8 mouse cellular contexts compared by ENCODE assay signal in the genomic region with DNA sequence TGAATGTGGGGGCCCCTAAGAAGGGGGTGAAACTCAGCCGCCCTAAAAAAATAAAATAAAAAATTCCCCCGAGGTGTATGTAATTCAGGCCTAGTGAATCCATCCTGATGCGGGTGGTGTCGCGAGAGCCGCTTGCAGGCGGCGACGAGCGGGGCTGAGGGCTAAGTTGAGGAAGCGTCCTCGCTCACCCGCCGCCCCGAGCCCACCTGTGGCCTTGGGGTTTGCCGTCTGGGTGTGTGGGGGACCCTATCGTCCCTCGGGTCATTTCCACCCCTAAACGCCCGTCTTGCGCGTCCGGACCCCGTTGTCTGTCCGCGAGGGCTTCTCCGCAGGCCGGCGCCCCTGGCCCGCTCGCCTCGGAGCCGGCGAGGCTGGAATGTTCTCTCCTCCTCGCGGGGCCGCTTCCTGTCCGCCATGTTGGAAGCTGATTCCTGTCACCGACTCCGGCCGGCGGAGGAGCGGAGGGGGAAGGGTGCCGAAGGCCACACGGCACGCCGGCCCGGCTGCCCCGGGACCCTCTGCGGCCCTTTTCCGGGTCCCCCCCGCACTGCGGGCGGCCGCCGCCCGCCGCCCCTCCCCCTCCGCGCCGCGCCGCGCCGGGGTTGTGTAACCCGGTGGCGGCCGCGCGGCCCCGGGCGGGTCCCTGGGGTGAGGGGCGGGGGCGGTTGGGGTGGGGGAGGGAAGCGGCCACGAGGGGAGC. TPM values are rescaled to one million over a fixed set of nuclear protein-coding genes. Genes with fewer than 3 reads are reported as not detected.
A peak's percentile ranks its signal among the peaks of the same experiment; 100 is the strongest.
DNase-seq lines count a peak whose midpoint lies in the region; ATAC-seq lines count a peak whose summit lies in the region.

No protein-coding gene starts in this region.

- intact Hi-C loops in left cerebral cortex, postnatal 25 days (cut with DNase I): loop anchor here (5.0 kb wide), 1 partner anchor 170 kb away; a partner anchor contains a TSS

- DNase-seq in adrenal gland, adult (ENCODE audit: inconsistent age in 2 of 2, low spot score in 1 of 2): peak; percentile 77 to 93
- DNase-seq in embryo, embryonic 10 days (ENCODE audit: low spot score): peak; percentile 82
- DNase-seq in gastrocnemius, postnatal 10 days: peak; percentile 70
- DNase-seq in left cerebral cortex, postnatal 25 days (ENCODE audit: low spot score in 2 of 2): peak; percentile 34 to 58
- peak; percentile 74 for DNase-seq in mesoderm, embryonic 11.5 days (ENCODE audit: low read depth, low spot score)
- DNase-seq in right cerebral cortex, postnatal 36 days (ENCODE audit: low spot score in 2 of 2): peak; percentile 22 to 44
- peak; percentile 56 to 57 for DNase-seq in urinary bladder, postnatal 36 days (ENCODE audit: low spot score in 2 of 2)

- peak; percentile 11 for ATAC-seq in inflammation-experienced regulatory T-cells, adult 6 months

RNA-seq across cellular contexts. Expression of a gene that starts 1.0 kb away (rescaled TPM):
- 10 to 100 TPM; 43.0 to 57.7 TPM for total RNA-seq in gastrocnemius, postnatal 10 days (2021)
- polyA plus RNA-seq in inflammation-experienced regulatory T-cells, adult 6 months (2017; shearing (Covaris generic)): 10 to 100 TPM; 15.6 to 23.4 (median 16.5) TPM
- total RNA-seq in left cerebral cortex, postnatal 25 days (2021): 10 to 100 TPM; 71.6 to 72.4 TPM

RNA-seq across cellular contexts. Expression of a gene that starts 38.1 kb away (rescaled TPM):
- total RNA-seq in gastrocnemius, postnatal 10 days (2021): not detected
- polyA plus RNA-seq in inflammation-experienced regulatory T-cells, adult 6 months (2017; shearing (Covaris generic)): under 1 TPM in 2 of 3 experiments, not detected in 1; 0.38 to 0.40 TPM
- not detected for total RNA-seq in left cerebral cortex, postnatal 25 days (2021)

Comparison
In these comparisons a context has a peak if more than half of its experiments do, and no peak if none do; other contexts are left out.
1. Peak in every context shown above with its lines: DNase-seq and ATAC-seq.
2. DNase-seq: peak in every context shown above with its lines; median percentile 85 in adrenal gland, adult; 82 in embryo, embryonic 10 days; 74 in mesoderm, embryonic 11.5 days; 70 in gastrocnemius, postnatal 10 days; 56 in urinary bladder, postnatal 36 days; 46 in left cerebral cortex, postnatal 25 days; 33 in right cerebral cortex, postnatal 36 days.